Mouse (Mus musculus) G1E (cell line): ENCODE results near the gene Pus3.

Source experiments
- CTCF ChIP-seq: IDR thresholded peaks from 2 replicates; pipeline ENCODE4 v1.5.1; 2012; ENCODE audit warnings: low read depth, low read length, inconsistent platforms, mixed read lengths
- GATA1 ChIP-seq: IDR thresholded peaks from 2 replicates; pipeline ENCODE4 v1.6.1; 2012; ENCODE audit warnings: borderline replicate concordance, low read length, inconsistent platforms, mixed read lengths

- TF ChIP-seq CTCF = no peak
- TF ChIP-seq GATA1 = no peak
Measured at GRCm38 (mm10) chr9:35558257-35559008, at the start of gene Pus3, which contains the start of gene Ddx25.
